Mouse (Mus musculus) embryonic facial prominence, embryonic 10.5 days (tissue): Measurements from ENCODE around the gene Armc9. TPM values are rescaled to one million over a fixed set of nuclear protein-coding genes. Genes with fewer than 3 reads are reported as not detected.
A peak's percentile ranks its signal among the peaks of the same experiment; 100 is the strongest.

Experiments used
- DNase-seq: peaks from one replicate; pipeline ENCODE4 v3.0.0-alpha.2; 2017; ENCODE audit warnings: low spot score
- H3K27ac ChIP-seq: fragments of 300-500 bp; sonication (generic); replicated peaks from 2 replicates; pipeline ENCODE4 v1.5.1; 2016; ENCODE audit warnings: mild to moderate bottlenecking
- H3K27me3 ChIP-seq: fragments of 300-500 bp; sonication (generic); replicated peaks from 2 replicates; pipeline ENCODE4 v1.6.1; 2016; ENCODE audit warnings: low read depth, mild to moderate bottlenecking; ENCODE audit not compliant: poor library complexity, severe bottlenecking
- H3K36me3 ChIP-seq: fragments of 300-500 bp; sonication (generic); replicated peaks from 2 replicates; pipeline ENCODE4 v1.6.1; 2016; ENCODE audit warnings: mild to moderate bottlenecking, moderate library complexity
- H3K4me1 ChIP-seq: fragments of 300-500 bp; sonication (generic); 2 replicates; pipeline ENCODE4 v1.6.1; 2016
- H3K4me3 ChIP-seq: fragments of 300-500 bp; sonication (generic); 2 replicates; pipeline ENCODE4 v1.5.1; 2016; ENCODE audit warnings: mild to moderate bottlenecking, moderate library complexity
- H3K9me3 ChIP-seq: fragments of 300-500 bp; sonication (generic); 2 replicates; pipeline ENCODE4 v1.6.1; 2016; ENCODE audit warnings: mild to moderate bottlenecking
- WGBS: fragments of 180-500 bp; shearing (Covaris S2); methylation state at CpG from one replicate; pipeline ENCODE4 v1.1.7; 2016; 5-methylcytosine and 5-hydroxymethylcytosine counted together
- polyA plus RNA-seq: library from polyadenylated mRNA; unstranded; fragments of >200 nt; fragmentation: Nextera tagmentation; extraction: Ambion mirVana; gene quantifications from 2 replicates; pipeline ENCODE4 v1.2.1, GENCODE M21; 2016

The Armc9 gene
- polyA plus RNA-seq, 1 experiment from 2014 or later, result 35.8 TPM

- H3K36me3 ChIP-seq, result peaks cover under 1% of the 10 kb centered on the region
- WGBS, result 24% methylated on average over 2 of the region's 2 CpGs
- peaks cover 69% of the 10 kb centered on the region for H3K27me3 ChIP-seq
- H3K9me3 ChIP-seq, result no peaks in the 10 kb centered on the region
- no peak overlapping the region for H3K27ac ChIP-seq
- no peak overlapping the region for H3K4me3 ChIP-seq
- H3K4me1 ChIP-seq, result peaks cover 44% of the 10 kb centered on the region
- peak; percentile 45 for DNase-seq
Observed at GRCm38 (mm10) chr1:86300093-86300492, 145.5 kb downstream of the Armc9 start.

DNA sequence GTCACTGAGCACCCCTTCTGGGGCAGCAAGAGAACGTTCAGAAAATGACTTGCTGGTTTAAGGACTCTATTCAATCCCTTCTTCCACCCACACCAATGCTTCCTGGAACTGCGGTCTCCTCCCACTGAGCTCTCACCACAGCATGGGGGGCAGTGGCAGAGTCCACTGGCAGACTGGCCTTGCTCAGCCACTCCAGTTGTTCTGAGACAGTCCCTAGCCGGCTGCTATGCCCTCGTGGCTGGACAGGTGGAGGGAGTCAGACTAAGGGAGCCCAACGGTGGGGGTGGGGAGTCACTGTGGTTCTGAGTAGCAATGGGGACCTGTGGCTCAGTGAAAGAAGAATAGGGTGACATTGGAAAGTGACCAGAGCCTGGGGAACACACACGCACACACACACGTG, 146.2 kb downstream of the Armc9 start:
- Histone ChIP-seq H3K9me3 (no peaks in the 10 kb centered on the region; the same call in 1 of the 2 replicates), H3K36me3 (peaks cover 6% of the 10 kb centered on the region), H3K4me3 (no peak overlapping the region), H3K27me3 (peaks cover 75% of the 10 kb centered on the region), H3K27ac (no peak overlapping the region), H3K4me1 (peaks cover 42% of the 10 kb centered on the region)
- DNase-seq, result no peak
- 56% methylated on average over 7 of the region's 7 CpGs for WGBS

- no peak overlapping the region for H3K27ac ChIP-seq
- no peaks in the 10 kb centered on the region; the same call in 1 of the 2 replicates for H3K9me3 ChIP-seq
- no peak overlapping the region for H3K4me3 ChIP-seq
- H3K36me3 ChIP-seq, result peaks cover 13% of the 10 kb centered on the region
- peaks cover 77% of the 10 kb centered on the region for H3K27me3 ChIP-seq
- H3K4me1 ChIP-seq, result peaks cover 42% of the 10 kb centered on the region
- 47% methylated on average over 6 of the region's 6 CpGs for WGBS
- DNase-seq, result no peak
Observed at GRCm38 (mm10) chr1:86301221-86302091, 146.9 kb downstream of the Armc9 start.

DNA sequence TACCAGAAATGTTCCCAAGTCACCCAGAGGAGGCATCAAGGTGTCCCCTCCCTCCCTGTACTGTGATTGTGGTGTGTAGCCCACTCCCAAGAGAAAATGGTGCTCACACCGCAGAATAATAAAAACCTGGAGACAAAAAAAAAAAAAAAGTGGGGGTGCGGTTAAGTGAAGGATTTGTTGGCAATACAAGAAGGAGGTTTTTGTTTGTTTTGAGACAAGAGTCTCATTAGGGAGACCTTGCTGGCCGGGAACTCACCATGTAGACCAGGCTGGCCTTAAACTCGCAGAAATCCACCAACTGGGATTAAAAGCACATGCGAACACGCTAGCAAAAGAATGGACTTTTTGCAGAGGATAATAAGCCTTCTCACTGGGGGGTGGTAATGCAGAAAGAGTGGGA, 148.0 kb downstream of the Armc9 start, which contains the start of gene B3gnt7:
Gene B3gnt7 (plus strand): TSS at position 301 of the 400 bp plus-strand sequence.
- peaks cover 16% of the 10 kb centered on the region for H3K36me3 ChIP-seq
- H3K4me3 ChIP-seq, result peak within 1 kb of the TSS; percentile 81
- peaks cover 78% of the 10 kb centered on the region for H3K27me3 ChIP-seq
- no peak for DNase-seq
- peak within 1 kb of the TSS; percentile 80 for H3K27ac ChIP-seq
- peaks cover 45% of the 10 kb centered on the region for H3K4me1 ChIP-seq
- H3K9me3 ChIP-seq, result no peaks in the 10 kb centered on the region; the same call in 1 of the 2 replicates
- 26% methylated on average over 6 of the region's 6 CpGs for WGBS

GRCm38 (mm10) chr1:86303063-86303872, 148.7 kb downstream of the Armc9 start:
- H3K36me3 ChIP-seq, result peaks cover 16% of the 10 kb centered on the region
- no peaks in the 10 kb centered on the region; the same call in 1 of the 2 replicates for H3K9me3 ChIP-seq
- peak; percentile 87 for DNase-seq
- peaks cover 51% of the 10 kb centered on the region for H3K4me1 ChIP-seq
- H3K4me3 ChIP-seq, result peak overlapping the region; percentile 81
- peaks cover 72% of the 10 kb centered on the region for H3K27me3 ChIP-seq
- H3K27ac ChIP-seq, result peak overlapping the region; percentile 80
- under 1% methylated on average over 65 of the region's 65 CpGs for WGBS

DNA sequence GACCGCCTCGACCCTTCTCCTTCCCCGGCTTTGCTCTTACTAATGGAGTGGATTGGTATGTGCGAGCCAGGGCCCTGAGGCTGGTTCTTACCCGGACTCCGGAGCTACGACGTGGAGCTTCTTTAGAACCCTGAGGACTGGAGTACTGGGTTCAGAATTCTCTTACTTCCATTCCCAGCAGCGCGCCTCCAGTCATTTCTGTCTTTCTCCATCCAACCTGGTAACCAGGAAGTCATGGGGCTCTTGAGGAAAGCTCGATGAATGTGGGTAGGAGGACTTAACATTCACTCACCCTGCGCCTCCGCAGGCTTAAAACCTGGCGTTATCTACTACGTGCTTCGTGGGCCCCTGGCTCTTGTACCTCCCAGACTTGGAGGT, 149.3 kb downstream of the Armc9 start:
- peak overlapping the region; percentile 80 for H3K27ac ChIP-seq
- H3K4me3 ChIP-seq, result peak overlapping the region; percentile 81
- 2% methylated on average over 16 of the region's 16 CpGs for WGBS
- H3K9me3 ChIP-seq, result no peaks in the 10 kb centered on the region; the same call in 1 of the 2 replicates
- H3K4me1 ChIP-seq, result peaks cover 54% of the 10 kb centered on the region
- peaks cover 16% of the 10 kb centered on the region for H3K36me3 ChIP-seq
- H3K27me3 ChIP-seq, result peaks cover 73% of the 10 kb centered on the region
- no peak for DNase-seq

GRCm38 (mm10) chr1:86306686-86307085, 152.1 kb downstream of the Armc9 start:
- Histone ChIP-seq H3K4me3 (no peak overlapping the region), H3K4me1 (peaks cover 54% of the 10 kb centered on the region), H3K36me3 (peaks cover 16% of the 10 kb centered on the region), H3K9me3 (no peaks in the 10 kb centered on the region; the same call in 1 of the 2 replicates), H3K27me3 (peaks cover 75% of the 10 kb centered on the region), H3K27ac (0 out of 2 replicates have a peak overlapping the region, but pooled peaks have one; percentile 6)
- DNase-seq, result no peak
- 82% methylated on average over 3 of the region's 3 CpGs for WGBS

DNA sequence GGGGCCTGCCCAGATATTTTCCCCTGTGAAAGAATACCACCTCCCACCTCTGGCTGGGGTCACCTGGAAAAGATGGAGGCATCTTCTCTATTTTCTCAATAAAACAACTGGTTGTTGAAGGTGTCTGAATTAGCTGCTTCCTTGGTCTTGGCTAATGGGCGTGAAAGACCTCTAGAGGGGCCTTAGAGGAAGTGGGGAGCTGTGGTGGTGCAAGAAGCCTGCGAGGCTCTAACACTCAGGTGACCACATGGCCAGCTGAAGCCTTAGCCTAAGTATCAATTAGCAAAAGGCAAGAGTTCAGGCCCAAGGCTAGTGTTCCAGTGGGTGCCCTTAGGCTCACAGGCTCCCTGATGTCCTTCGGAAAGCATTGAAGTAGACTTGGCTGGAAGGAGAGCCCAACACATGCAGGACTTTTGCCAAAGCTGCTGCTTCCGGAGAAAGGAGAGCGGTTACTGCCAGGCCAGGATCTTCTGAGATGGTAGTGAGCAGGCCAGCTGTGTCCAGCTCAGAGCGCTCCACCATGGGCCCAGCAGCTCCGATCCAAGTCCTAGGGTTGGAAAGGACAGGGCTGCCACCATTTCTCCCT, 152.7 kb downstream of the Armc9 start:
- Histone ChIP-seq H3K36me3 (peaks cover 16% of the 10 kb centered on the region), H3K9me3 (no peaks in the 10 kb centered on the region; the same call in 1 of the 2 replicates), H3K27ac (no peak overlapping the region), H3K4me3 (no peak overlapping the region), H3K4me1 (peaks cover 52% of the 10 kb centered on the region), H3K27me3 (peaks cover 70% of the 10 kb centered on the region)
- WGBS, result 90% methylated on average over 7 of the region's 7 CpGs
- no peak for DNase-seq

- no peak overlapping the region for H3K4me3 ChIP-seq
- H3K27ac ChIP-seq, result peak overlapping the region; percentile 63
- DNase-seq, result peak; percentile 24
- H3K36me3 ChIP-seq, result peaks cover 16% of the 10 kb centered on the region
- H3K9me3 ChIP-seq, result no peaks in the 10 kb centered on the region; the same call in 1 of the 2 replicates
- peaks cover 44% of the 10 kb centered on the region for H3K4me1 ChIP-seq
- WGBS, result 27% methylated on average over 4 of the region's 4 CpGs
- peaks cover 64% of the 10 kb centered on the region for H3K27me3 ChIP-seq
Observed at GRCm38 (mm10) chr1:86307871-86308641, 153.5 kb downstream of the Armc9 start.

- Histone ChIP-seq H3K4me3 (no peak overlapping the region), H3K27me3 (peaks cover 56% of the 10 kb centered on the region), H3K36me3 (peaks cover 16% of the 10 kb centered on the region), H3K27ac (no peak overlapping the region), H3K9me3 (no peaks in the 10 kb centered on the region; the same call in 1 of the 2 replicates), H3K4me1 (peaks cover 35% of the 10 kb centered on the region)
- WGBS, result 91% methylated on average over 7 of the region's 7 CpGs
- no peak for DNase-seq
Observed at GRCm38 (mm10) chr1:86309270-86309833, 154.8 kb downstream of the Armc9 start.

DNA sequence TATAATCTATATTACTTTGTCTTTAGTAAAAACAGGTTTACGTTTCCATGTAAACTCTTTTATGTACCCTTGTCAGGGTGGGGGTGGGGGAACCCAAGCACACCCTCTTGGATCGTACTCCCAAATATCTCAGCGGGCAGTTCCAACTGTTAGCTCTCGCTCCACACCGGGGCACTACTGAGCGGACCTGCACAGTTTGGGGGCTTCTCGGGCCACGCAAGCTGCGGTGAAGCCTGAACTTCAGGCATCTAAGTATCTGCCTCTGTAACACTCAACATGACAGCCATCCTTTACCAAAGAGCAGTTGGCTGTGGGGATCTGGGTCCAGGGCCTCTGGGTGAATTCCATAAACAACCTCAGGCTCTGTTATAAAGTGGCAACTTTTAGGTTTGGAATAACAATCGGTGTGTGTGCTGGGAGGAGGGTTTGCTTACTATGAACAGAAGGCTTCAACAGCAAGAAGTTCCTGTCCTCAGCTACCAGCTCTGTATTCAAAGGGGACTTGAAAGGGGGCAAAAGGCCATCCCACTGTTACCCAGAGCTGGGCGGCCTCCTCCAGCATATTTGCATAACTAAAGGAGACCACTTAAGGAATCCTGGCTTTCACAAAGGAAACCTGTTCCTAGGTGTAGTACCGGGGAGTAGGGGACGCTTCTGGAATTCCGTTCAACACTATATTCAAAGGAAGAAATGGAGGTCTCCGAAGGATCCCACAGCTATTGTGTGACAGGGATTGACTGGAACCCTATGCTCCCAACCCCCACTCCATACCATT, 156.1 kb downstream of the Armc9 start:
- Histone ChIP-seq H3K9me3 (no peaks in the 10 kb centered on the region), H3K4me1 (peaks cover 33% of the 10 kb centered on the region), H3K27me3 (peaks cover 43% of the 10 kb centered on the region), H3K4me3 (no peak overlapping the region), H3K27ac (peak overlapping the region; percentile 8; the same call in 1 of the 2 replicates), H3K36me3 (peaks cover 10% of the 10 kb centered on the region)
- no peak for DNase-seq
- WGBS, result 14% methylated on average over 15 of the region's 15 CpGs
